Mouse (Mus musculus) spleen, postnatal 4 days (tissue): ENCODE results near the gene Rbfox3.

Experiments used
- DNase-seq, 2 experiments: peaks; one replicate each; pipeline ENCODE4 v3.0.0; 2022; ENCODE audit warnings: low spot score in 2 of 2

The Rbfox3 gene

DNA sequence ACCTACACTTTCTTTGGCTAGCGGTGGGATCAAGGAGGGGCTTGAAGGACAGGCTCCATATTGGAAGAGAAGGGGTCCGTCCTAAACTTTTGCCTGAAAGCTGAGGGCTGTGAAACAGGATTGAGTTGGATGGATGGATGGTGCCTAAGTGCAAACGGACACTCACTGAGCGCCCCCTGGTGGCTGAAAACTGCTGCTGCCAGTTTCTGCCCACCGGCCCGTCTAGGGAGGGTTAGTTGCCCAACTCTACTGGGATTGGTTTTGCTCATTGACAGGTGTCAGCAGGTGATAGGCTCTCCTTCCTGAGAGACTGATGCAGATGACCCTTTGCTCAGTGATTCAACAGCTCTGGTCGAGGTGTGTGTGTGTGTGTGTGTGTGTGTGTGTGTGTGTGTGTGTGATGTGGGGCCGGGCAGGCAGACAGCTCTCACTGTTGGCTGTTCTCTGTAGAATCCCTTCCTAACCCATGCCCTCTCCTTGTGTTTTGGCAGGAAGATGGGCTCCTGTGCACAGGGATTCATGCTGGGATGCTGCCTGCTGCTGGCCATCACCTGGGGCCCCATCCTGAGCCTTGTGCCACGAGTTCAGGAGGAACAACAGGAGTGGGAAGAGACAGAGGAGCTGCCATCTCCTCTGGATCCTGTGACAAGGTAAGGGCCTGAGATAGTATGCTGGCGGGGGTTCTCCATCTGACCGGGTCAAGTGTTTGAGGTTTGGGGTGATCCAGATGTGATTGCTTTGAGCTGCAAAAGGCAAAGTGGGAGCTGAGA is 468.0 kb downstream of the Rbfox3 start:
- DNase-seq = peak; percentile 56 to 89

DNA sequence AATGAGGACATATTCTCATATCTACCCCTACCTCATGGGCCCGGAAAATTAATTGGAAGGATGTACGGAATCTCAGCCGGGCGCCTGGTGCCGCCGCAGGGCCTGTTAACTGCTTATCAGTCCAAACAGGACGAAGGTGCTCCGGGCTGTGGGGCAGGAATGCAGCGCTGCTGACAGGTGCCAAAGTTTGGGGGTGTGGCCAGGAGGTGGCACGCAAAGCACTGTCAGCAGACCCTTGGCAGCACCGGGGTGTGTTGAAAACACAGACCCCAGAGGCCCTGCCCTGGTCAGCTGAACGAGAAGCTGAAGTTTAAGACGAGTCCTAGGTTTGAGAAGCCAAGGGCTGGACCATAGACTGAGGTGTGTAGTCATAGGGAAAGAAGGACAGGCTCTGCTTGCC is 468.7 kb downstream of the Rbfox3 start:
- no peak for DNase-seq
